Mouse (Mus musculus) T-cell, adult 66 days (primary cell): ENCODE data around the gene Ceacam13. TPM values are rescaled to one million over a fixed set of nuclear protein-coding genes. Genes with fewer than 3 reads are reported as not detected.

Experiments used
- total RNA-seq, 2 experiments: library from RNA; stranded (reverse); gene quantifications; 3 replicates in 1 of 2; 4 replicates in 1 of 2; pipeline ENCODE4 v1.2.4; 2023

The Ceacam13 gene
- not detected for total RNA-seq

GRCm38 (mm10) chr7:18009589-18009988, at the start of gene Ceacam13:
Gene Ceacam13, plus strand, starts transcription at chr7:18009889.

GRCm38 (mm10) chr7:17971824-17972223, 37.9 kb upstream of the Ceacam13 start, which contains the start of gene Ceacam11:
Gene Ceacam11, plus strand, starts transcription at chr7:17972124.

GRCm38 (mm10) chr7:18065629-18066028, 55.9 kb downstream of the Ceacam13 start, which contains the start of gene Ceacam12:
Gene Ceacam12, plus strand, starts transcription at chr7:18065929.

Other genes starting within 250 kb of the Ceacam13 start
- gene Ceacam14, start 197.3 kb upstream of the Ceacam13 start, total RNA-seq = not detected
- gene Gm5155, start 138.1 kb upstream of the Ceacam13 start, total RNA-seq = not detected
- not detected for gene Ceacam11, start 37.8 kb upstream of the Ceacam13 start, total RNA-seq
- gene Ceacam12, start 56.0 kb downstream of the Ceacam13 start, total RNA-seq = not detected
- not detected for gene Igfl3, start 166.6 kb downstream of the Ceacam13 start, total RNA-seq
- gene Mill1, start 235.5 kb downstream of the Ceacam13 start, total RNA-seq = not detected